Mouse (Mus musculus) c-Kit-positive CD71-positive TER-119-positive erythroid progenitor cells, embryonic 14.5 days (primary cell): ENCODE results near the gene Mapk12.

ENCODE experiments used
- DNase-seq: peaks from one replicate; pipeline ENCODE4 v3.0.0-alpha.2; 2013; ENCODE audit warnings: low spot score

Gene Mapk12

DNA sequence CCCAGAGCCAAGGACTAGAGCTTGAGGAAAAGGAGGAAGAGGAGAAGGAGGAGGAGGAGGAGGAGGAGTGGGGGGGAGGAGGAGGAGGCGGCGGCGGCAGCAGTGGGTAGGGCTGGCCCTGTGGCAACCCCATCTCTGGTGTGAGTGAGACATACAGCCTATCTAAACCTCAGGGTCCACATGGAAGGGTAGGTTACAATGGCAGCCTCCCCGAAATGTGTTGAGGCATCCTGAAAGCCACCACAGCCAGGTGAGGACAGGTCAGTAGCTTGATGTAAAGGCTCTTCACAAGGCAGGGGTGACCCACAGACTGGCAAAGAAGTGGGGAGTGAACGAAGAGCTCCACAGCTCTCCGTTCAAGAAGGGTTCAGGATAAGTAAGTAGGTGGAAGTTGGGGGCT, 2.0 kb downstream of the Mapk12 start:
- DNase-seq: no peak

DNA sequence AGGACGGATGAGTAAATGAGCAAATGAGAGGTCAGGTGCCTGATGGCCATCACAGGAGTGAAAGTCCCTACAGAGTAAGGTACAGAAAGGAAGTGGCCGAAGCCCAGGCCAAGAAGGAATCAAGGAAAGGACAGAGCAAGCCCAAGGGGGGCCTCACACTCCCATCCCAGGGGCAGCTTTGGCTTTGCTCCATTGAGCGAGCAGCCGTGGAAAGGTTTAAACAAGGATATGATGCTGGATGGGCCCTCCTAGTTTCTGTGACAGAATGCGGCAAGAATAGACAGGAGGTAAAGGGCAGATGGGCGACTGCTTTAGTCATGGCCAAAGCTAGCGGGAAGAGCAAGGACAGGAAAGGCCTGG, 2.5 kb downstream of the Mapk12 start:
- DNase-seq: no peak

DNA sequence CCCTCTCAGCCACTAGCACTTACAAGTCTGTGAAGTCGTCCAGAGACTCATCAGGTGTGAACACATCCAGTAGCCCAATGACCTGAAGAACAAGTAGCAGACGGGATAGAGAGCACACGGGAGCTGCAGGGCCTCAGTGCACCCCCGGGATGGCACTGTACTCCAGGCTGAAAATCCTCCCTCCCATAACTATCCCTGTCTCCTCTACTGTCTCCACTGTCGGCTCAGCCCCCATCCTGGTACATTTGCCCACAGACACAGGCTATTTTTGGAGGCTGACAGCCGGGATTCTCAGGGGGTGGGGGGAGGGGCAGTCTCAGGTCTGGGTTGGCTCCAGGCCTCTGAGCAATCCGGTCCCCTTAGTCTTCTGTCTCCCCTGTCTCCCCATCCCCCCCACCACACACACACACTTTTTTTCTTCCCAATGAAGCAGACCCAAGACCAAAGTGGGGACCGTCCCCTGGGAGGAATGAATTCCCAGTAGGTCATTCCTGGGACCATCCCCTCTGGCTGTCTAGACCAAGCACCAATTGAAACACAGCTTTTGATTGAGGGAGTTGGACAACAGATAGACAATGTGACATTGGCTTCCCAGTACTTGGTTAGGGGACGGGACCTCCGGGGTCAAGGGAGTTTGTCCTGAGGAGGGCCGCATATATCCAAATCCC, 3.0 kb downstream of the Mapk12 start:
- no peak for DNase-seq

DNA sequence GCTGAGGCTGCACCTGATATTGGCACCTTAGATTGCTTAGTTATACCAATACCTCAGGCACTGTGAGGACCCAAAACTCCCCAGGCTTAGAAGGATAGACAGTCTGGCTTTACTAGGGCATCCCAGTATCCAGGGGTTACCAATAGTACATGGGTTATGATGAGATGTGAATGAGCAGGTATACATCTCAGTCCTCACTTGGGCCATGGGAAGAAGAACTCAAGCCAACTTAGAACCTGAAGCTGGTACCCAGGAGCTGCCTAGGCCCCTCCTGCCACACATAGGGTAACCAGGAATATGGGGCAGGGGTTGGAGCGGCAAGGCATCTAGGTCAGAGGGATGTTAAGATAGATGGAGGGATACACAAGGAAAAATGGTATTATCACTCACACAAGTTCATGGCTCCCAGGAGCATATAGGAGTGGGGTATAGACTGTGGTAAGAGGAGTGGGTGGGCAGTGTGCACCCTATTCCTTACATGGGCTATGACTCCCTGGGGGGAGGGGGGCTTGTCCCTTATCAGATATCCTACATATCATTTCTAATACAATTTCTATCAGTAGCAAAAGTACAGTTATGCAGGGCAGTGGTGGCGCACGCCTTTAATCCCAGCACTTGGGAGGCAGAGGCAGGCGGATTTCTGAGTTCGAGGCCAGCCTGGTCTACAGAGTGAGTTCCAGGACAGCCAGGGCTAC, 3.9 kb downstream of the Mapk12 start:
- no peak for DNase-seq

DNA sequence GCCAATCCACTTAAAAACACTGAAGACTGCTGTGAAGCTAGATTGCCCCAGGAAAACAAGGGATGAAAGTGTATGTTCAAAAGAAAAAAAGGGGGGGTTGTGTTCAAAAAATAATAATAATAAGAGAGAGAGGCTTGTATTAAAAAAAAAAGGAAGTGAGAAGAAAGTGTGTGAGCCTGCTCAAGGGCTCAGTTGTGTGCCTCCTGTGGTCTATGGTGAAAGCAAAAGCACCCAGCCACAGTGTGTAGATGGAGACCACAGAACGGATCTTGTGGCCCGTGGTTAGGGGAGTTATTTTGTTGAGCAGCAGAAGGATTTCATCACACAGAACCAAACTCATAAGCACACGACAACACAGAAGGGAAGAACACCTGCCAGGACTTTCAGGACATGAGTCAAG, 9.2 kb downstream of the Mapk12 start:
- DNase-seq: no peak

DNA sequence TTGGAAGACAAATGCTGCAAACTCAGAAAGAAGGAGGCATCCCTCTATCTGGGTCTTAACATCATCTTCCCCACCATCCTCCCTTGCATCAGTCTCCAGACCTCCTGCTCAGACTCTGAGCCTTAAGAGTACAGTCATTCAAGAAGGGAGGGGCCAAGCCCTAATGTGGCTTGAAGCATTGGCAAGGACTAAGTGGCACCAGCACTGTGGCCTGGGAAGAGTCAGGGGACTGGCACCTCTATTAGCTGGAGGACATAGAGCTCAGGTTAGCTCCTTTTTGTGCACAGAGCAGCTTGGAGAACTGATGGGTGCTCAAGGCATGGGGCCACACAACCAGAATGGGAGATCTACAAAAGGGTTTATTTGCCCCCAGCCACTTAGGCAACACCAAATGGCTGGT, 10.3 kb downstream of the Mapk12 start:
- no peak for DNase-seq

DNA sequence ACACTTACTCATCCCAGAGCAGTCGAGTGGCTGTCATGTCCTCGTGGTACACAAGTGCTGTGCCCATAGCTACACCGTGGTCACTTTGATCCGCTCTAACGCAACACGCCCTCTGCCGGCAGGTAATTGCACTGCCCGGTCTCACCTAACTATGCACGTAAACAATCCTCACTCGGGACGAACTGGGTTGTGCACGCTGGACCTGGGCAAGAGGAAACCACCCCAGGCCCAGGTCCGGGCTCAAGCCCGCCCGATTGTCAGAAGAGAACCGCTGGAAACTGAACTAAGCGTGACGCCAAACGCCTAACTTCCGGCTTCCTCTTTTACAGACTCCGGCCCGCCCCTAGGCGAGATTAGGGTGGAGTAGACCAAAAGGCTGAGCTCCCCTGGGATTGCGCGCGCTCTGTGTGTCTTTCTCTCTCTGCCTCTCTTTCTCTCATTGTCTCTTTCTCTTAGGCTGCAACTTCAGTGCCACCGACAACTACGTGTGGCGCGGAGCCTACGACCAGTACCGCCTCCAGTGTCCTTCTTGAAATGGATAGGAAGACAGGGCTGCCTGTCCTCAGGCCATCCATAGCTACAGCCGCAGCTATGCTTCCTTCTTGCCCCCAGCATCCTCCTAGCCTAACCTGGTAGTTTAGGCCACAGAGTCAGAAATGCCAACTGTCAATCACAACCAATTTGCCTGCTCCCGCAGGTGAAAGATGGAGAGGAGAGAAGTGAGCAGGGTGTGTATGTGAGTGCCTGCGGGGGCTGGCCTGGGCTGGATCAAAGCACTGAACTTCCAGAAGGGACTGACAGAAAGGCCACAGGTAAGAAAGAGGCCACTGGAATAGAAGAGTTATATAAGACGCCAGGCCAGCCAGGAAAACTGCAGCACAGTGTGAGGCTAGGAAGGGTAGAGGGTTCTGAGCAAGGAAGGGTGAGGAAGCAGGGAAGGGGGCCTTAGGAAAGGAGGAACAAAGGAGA, 11.8 kb downstream of the Mapk12 start, which contains the start of gene Hdac10:
Hdac10 (minus strand) TSS at position 319 of the 969 bp plus-strand sequence.
- DNase-seq: peak; percentile 81

DNA sequence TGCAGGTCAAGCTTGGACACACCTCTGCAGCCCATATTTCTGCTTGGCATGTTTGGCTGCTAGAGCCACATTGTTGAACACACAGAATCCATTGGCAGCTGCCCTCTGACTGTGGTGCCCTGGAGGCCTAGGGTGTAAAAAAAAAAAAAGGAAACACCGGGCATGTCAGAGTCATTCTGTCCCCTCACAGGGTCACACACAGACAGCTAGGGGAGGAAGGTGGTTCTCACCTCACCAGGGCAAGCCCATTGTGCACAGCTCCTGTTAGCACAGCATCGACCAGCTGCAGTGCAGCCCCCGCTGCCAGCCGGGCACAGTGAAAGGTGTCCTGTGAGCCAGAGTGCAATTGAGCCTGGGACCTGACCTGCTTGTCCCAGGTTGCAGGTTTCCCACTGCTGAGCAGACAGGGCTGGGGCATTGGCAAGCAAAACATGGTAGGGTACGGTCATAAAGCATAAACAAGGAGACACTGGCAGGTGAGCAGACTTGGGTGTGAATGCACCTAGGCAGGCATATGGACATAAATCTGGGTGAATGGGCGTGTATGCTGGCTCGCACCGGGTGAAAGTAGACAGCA, 13.1 kb downstream of the Mapk12 start:
- no peak for DNase-seq

DNA sequence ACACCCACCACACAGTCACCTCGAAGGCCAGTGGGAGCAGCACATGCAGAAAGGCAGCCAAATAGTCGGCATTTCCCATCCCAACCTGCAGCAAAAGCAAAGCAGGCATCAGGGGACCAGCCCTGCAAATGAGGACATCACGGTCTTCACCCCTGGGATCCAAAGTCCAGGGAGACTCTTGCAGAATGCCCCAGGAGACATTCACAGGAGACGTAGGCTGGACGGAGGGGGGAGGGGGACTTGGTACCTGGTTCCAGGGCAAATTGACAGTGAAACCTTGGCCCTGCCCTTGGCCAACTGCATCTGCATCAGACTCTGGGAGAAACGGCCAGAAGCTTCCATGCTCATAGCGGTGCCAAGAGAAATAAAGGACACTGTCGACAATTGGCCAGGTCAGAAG, 13.9 kb downstream of the Mapk12 start:
- DNase-seq: no peak

DNA sequence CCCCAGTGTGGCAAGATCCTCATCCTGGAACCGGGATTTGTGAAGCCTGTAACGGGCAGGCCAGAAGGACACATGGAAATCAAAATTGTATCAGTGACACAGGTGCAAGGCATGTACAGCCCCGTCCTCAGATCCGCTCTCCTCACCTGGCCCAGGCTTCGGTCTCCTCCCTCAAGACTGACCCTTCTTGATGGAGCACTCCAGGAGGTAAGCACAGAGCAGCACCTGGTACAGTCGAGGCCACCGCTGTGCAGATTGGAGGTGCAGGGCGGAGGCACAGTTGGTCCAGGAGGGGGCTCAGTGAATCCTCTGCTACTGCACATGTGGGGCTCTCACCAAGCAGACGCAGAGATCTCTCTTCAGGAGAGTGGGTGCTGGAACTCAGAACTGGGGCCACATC, 15.2 kb downstream of the Mapk12 start:
- DNase-seq: no peak

DNA sequence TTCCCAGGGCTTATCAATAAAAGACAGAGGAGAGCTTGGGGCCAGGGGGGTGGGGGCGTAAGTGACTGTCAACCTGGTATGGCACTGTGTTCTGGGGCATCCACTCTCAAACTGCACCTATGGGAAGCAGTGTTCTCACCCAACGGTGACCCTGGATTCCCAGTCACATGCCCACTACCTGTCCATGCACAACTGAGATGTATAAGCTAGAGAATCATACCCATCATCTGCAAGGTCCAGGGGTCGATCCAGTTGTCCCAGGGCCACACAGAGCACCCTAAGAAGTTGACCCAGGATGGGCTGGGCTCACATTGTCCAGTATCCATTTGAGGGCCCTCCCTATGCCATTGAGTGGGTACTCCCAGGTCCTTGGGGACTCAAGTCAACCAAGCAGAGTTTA, 16.2 kb downstream of the Mapk12 start:
- DNase-seq: no peak

DNA sequence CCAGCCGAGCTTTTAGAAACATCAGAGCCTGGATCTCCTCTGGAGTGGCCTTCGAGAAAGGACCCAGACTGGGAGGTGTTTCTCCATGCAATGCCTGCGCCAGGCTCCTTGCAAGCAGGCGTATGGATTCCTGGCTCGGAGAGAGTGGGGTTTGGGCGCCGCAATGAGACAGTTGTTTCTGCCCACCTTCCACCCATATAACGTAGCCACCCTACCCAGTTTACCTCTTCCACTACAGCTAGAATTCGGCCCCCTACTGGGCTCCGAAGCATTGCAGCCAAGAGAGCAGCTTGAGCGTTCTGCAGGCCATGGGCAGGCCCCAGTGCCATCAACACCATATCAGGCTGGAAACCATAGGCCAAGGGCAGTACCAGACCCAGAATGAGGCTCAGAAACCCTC, 16.9 kb downstream of the Mapk12 start:
- DNase-seq: no peak

DNA sequence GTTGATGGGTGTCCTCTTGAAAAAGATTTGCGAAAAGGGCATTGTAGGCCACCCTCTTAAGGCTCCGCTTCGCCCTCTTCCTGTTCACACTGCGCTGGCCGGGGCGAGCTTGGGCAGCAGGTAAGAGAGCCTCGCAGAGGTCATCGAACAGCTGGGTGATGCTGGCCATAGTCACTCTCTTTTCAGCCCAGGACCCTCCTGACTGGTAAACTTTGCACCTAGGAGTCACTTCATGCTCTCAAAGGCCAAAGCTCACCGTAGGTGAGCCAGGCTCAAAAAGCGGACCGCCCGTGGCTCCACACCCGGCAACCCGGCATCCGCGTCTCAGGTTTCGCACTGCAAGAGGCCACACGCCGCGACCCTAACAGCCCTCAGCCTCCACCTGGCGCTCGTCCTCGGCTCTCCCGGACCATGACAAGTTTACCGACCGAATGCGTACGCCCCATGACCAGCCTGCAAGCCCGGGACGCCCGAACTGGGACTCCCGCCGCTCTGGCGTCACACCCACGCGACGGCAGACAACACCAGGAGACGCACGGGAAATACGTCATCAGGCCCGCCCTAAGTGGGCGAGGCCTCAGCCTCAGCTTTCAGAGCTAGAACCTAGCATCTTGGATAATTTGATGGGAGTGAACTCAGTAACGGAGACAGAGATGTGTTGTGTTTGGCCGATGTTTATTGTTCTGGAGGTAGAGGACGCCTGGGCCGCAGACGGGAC, 17.7 kb downstream of the Mapk12 start, which contains the start of gene Tubgcp6:
Tubgcp6 (minus strand) TSS at position 464 of the 718 bp plus-strand sequence.
- DNase-seq: peak; percentile 97

DNA sequence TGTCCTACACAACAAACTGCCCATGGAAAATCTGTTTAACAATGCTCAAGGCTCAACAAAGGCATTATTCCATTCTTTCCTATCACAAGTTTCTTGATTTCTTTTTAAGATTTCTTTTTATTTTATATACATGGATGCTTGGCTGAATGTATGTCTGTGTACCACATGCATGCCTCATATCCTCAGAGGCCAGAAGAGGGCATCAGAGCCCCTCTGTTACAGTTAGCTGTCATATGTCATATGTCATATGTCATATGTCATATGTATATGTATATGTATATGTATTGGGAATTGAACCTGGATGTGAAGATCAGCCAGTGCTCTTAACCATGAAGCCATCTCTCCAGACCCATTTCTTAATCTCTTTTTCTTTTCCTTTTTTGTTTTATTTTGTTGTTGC, 22.5 kb downstream of the Mapk12 start:
- DNase-seq: no peak

DNA sequence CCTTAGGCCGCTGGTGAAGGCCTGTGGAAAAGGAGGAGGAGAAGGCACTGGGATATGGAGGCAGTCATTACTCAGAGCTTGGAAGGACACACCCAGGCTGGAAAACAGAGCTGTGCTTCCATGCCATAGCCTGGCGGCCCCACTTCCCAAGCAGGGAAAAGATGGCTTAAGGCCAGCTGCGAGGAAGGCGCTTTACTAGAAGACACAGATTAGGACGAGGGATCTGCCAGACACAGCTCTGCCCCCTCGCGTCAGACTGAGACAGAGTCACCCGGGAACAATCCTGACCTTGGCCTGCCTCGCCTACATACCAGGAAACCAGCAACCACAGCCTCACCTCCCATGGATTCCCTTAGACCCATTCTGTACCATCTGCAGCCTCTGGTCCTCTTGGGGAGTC, 30.4 kb downstream of the Mapk12 start:
- DNase-seq: no peak

DNA sequence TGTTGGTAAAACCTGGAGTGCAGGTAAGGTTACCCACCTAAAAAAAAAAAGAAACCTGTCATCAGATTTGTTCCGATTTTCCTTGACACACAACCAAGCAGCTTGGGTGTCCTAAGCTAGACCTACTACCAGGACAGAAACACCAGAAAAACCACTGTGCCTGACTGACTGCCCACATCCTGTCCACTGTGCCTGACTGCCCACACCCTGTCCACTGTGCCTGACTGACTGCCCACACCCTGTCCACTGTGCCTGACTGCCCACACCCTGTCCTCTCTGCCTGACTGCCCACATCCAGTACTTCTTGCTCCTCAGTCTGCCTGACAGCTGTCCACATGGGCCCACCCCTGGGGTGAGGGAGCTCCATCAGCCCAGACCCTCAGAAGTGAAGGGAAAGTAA, 33.5 kb downstream of the Mapk12 start:
- no peak for DNase-seq

DNA sequence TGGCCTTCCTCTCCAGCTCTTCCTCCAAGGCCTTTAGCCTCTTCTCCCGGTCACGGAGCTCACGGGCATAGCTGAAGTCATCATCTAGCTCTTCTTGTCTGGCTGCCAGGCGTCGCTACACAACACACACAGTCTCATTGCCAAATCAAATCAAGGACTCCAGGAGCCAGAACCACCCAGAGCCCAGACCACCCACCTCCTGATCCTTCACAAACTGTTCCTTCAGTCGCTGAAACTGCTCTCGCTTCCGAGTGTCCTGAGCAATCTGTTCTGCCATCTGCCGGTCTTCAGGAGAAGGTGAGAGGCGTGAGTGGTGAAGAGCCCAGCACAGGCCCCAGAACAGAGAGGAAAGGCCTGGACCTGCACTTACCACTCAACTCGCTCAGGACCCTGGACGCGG, 34.4 kb downstream of the Mapk12 start:
- no peak for DNase-seq

DNA sequence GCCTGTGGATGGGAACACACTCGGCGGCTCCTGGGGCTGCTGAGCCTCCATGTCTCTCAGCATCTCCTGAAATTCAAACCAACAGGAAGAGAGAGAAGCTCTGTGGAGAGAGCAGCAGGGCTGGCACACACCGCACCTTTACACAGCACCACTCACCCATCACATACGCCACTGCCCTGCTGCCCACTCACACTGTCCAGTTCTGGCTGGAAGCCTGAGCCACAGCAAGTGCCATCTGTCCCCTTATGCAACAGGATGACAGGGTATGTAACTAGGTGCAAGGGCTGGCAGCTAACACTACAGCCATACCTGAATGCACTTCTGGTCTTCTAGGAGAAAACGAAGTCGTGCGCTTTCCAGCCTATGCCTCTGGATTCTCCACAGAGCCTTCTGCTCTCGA, 36.1 kb downstream of the Mapk12 start:
- no peak for DNase-seq

DNA sequence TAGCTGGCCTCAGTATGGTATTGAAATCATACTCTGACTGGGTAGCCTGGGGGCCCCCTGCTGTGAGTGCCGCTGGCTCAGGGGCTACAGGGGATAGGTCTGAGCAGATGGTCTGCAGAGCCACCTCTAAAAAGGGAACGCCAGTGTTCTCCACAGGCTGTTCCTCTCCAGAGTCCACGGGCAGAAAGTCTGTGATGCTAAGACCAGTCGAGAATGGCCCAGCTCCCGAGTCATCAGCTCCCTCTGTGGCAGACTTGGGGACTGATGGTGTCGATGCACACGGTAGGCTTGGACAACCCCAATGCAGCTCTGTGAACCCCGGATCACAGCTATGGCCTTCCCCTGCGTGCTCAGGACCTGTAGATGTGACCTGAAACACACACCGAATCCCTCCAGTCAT, 36.6 kb downstream of the Mapk12 start:
- DNase-seq: no peak

DNA sequence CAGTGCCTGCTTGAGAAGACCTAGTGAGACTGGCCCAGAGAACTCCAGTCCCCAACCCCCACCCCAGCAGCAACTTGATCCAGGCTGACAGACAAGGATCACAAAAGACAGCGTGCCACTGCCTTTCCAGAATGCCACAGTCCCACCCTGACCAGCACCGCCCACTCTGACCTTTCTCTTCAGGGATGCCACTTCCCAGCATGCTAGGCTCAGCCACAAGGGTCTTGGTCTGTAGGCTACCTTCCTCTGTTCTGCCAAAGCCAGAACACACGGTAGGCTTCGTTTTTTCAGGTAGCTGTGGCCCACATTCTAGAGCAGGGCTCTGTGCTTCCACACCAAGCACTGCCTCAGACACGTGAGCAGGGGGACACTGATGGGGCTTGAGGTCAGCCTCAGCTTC, 37.9 kb downstream of the Mapk12 start:
- no peak for DNase-seq

DNA sequence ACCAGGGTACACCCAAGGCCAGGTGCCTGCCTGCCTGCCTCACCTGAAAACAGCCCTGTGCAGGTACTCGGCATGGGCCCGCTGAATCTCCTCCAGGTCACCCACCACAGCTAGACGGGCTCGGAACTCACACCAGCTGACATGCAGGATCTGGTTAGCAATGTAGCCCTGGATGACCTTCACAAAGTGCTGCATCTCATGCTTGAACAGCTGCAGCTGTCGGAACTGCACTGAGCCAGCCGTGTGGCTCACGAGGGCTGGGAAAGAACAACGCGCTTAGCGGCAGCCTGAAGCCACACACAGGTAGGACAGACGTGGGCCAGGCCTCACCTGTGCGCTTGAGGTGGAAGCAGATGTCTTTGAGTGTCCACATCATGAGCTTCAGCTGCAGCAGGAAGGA, 39.7 kb downstream of the Mapk12 start:
- DNase-seq: no peak

DNA sequence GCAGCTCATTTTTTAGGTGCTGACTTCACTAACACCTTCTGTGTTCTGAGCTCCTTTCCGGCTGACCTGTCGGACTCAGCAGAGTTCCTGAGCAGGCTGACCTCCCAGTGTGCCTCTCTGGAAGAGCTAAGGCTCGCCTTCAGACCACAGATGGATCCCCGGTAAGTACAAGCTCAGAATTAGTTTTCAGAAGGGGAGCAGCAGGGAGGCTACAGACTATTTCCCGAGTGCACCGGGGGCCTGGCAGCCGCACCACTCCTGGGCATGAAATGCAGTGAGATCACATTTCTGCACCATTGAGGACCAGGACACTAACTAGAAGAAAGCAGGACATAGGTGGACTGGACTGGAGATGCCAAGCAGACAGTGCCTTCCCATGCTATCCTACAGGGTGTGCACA, 41.9 kb downstream of the Mapk12 start:
- no peak for DNase-seq
